Mouse (Mus musculus) spleen, embryonic (tissue): ENCODE data around the gene Foxred2.

ENCODE experiments used
- CTCF ChIA-PET: fragments of 350-600 bp; sonication (Branson Sonifier 250); formaldehyde crosslinking; loops from one replicate; lab custom pipeline; 2022; lab: Charles Lee

Gene Foxred2

GRCm38 (mm10) chr15:77949061-77949460, 7.5 kb downstream of the Foxred2 start:
- CTCF ChIA-PET, result no interaction called here

- CTCF ChIA-PET, result no interaction called here
These were observed 10.8 kb downstream of the Foxred2 start for GRCm38 (mm10) chr15:77945711-77946110.

GRCm38 (mm10) chr15:77941563-77941962, 15.0 kb downstream of the Foxred2 start:
- CTCF ChIA-PET, result no interaction called here

GRCm38 (mm10) chr15:77938516-77938915, 18.0 kb downstream of the Foxred2 start:
- CTCF ChIA-PET, result no interaction called here

GRCm38 (mm10) chr15:77935673-77936375, 20.7 kb downstream of the Foxred2 start:
- CTCF ChIA-PET, result no interaction called here

GRCm38 (mm10) chr15:77934968-77935367, 21.6 kb downstream of the Foxred2 start:
- CTCF ChIA-PET, result interaction anchor here (0.7 kb wide), 1 partner anchor 29 kb away, joined by 4 read pairs; no protein-coding TSS in a partner anchor

GRCm38 (mm10) chr15:77934326-77934725, 22.2 kb downstream of the Foxred2 start:
- CTCF ChIA-PET, result interaction anchor here (0.6 to 0.7 kb wide), 2 partner anchors 28 to 66 kb away, joined by 4 to 7 read pairs; no protein-coding TSS in a partner anchor

- CTCF ChIA-PET, result interaction anchor here (0.7 kb wide), 1 partner anchor 248 kb away, joined by 3 read pairs; no protein-coding TSS in a partner anchor
These were observed 22.8 kb downstream of the Foxred2 start for GRCm38 (mm10) chr15:77933770-77934169.

GRCm38 (mm10) chr15:77933222-77933621, 23.3 kb downstream of the Foxred2 start:
- CTCF ChIA-PET, result interaction anchor here (0.7 kb wide), 2 partner anchors 17 to 248 kb away, joined by 3 read pairs; no protein-coding TSS in a partner anchor

GRCm38 (mm10) chr15:77931689-77932016, 24.9 kb downstream of the Foxred2 start:
- CTCF ChIA-PET, result interaction anchor here (0.5 to 0.7 kb wide), 2 partner anchors 116 to 610 kb away, joined by 3 to 5 read pairs; no protein-coding TSS in a partner anchor

- CTCF ChIA-PET, result interaction anchor here (0.5 to 0.7 kb wide), 3 partner anchors 44 to 611 kb away, joined by 3 to 5 read pairs (median 3); no protein-coding TSS in a partner anchor
These were observed 25.4 kb downstream of the Foxred2 start for GRCm38 (mm10) chr15:77930986-77931688.

GRCm38 (mm10) chr15:77929804-77930203, 26.7 kb downstream of the Foxred2 start:
- CTCF ChIA-PET, result no interaction called here

- CTCF ChIA-PET, result interaction anchor here (0.6 kb wide), 1 partner anchor 479 kb away, joined by 15 read pairs; no protein-coding TSS in a partner anchor
These were observed 27.7 kb downstream of the Foxred2 start, which contains the start of gene Txn2 for GRCm38 (mm10) chr15:77928673-77929331. Gene Txn2 (minus strand): TSS chr15:77929006.

GRCm38 (mm10) chr15:77928091-77928490, 28.4 kb downstream of the Foxred2 start:
- CTCF ChIA-PET, result no interaction called here

- CTCF ChIA-PET, result no interaction called here
These were observed 29.6 kb downstream of the Foxred2 start for GRCm38 (mm10) chr15:77926921-77927320.

- CTCF ChIA-PET, result no interaction called here
These were observed 31.3 kb downstream of the Foxred2 start for GRCm38 (mm10) chr15:77925195-77925594.

- CTCF ChIA-PET, result interaction anchor here (0.6 kb wide), 1 partner anchor 27 kb away, joined by 3 read pairs; no protein-coding TSS in a partner anchor
These were observed 33.1 kb downstream of the Foxred2 start for GRCm38 (mm10) chr15:77923267-77924035.

- CTCF ChIA-PET, result interaction anchor here (0.6 kb wide), 1 partner anchor 28 kb away, joined by 3 read pairs; no protein-coding TSS in a partner anchor
These were observed 33.8 kb downstream of the Foxred2 start for GRCm38 (mm10) chr15:77922710-77923109.

- CTCF ChIA-PET, result interaction anchor here (0.6 to 0.7 kb wide), 2 partner anchors 592 to 1262 kb away, joined by 3 to 7 read pairs; no protein-coding TSS in a partner anchor
These were observed 34.9 kb downstream of the Foxred2 start for GRCm38 (mm10) chr15:77921636-77922035.
